Comparison of ENCODE assay signal across 9 mouse cellular contexts in the genomic region with DNA sequence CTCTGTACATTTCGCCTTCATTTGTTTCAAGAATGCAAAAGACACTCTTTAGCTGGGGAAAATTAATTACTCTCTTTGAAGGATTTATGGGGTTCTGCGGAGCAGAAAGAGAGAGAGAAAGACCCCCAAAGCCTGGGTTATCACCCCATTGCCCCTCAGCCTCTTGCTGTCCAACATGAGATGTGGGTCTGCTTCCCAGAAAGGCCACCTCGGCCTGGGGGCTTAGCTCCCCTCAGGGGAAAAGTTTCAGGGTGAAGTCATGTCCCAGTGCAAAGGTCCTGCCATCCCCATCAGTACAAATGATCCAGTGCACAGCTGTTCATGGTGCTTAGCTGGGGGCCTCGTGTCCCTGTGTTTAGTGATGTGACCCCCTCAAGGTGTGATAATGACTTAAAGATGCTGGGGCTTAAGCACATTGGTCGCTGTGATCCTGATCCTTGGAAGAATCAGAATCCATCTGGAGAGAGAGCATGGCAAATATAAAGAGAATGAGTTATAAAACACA.
DNase-seq lines count a peak whose midpoint lies in the region; ATAC-seq lines count a peak whose summit lies in the region.
"Had no signal": no experiment of that assay in that cellular context is flagged by ENCODE, and none has a peak within 500 bp of the region (broad histone marks: within the 10 kb centered on the region; RNA-seq: fewer than 3 reads in every experiment).

No protein-coding gene starts in this region.

- H3K9ac ChIP-seq in kidney, embryonic 16.5 days (replicated peaks; ENCODE audit: low read length), result no peak overlapping the region
- H3K9ac ChIP-seq in hindbrain, embryonic 13.5 days, result no peak overlapping the region

- H3K27me3 ChIP-seq in kidney, embryonic 16.5 days (ENCODE audit: insufficient read depth, low read length), result no peaks in the 10 kb centered on the region
- no peaks in the 10 kb centered on the region for H3K27me3 ChIP-seq in hindbrain, embryonic 13.5 days

- no peak overlapping the region for H3K4me3 ChIP-seq in kidney, embryonic 16.5 days (ENCODE audit: low read length)
- no peak overlapping the region for H3K4me3 ChIP-seq in hindbrain, embryonic 13.5 days

- peak overlapping the region; percentile 91 for H3K27ac ChIP-seq in kidney, embryonic 16.5 days (ENCODE audit: low read length)
- peak overlapping the region; percentile 72; the same call in 1 of the 2 replicates for H3K27ac ChIP-seq in hindbrain, embryonic 13.5 days

- WGBS in kidney, embryonic 16.5 days, result 18% methylated on average over 5 of the region's 5 CpGs
- WGBS in hindbrain, embryonic 13.5 days, result 71% methylated on average over 5 of the region's 5 CpGs

- DNase-seq in embryo, embryonic 9.5 days (ENCODE audit: extremely low spot score), result peak; percentile 33
- DNase-seq in embryo, embryonic 10.5 days (ENCODE audit: low spot score), result no peak
- DNase-seq in kidney, postnatal 10 days, result no peak
- DNase-seq in neural tube, embryonic 10.5 days (ENCODE audit: extremely low spot score, low spot score), result peak; percentile 34
- DNase-seq in urinary bladder, adult 18-20 months (ENCODE audit: low spot score in 2 of 2), result no peak
- DNase-seq in gastrocnemius, postnatal 4 days (ENCODE audit: low spot score in 2 of 2), result no peak

- H3K4me1 ChIP-seq in kidney, embryonic 16.5 days (ENCODE audit: insufficient read depth, low read length), result peaks cover 16% of the 10 kb centered on the region
- H3K4me1 ChIP-seq in hindbrain, embryonic 13.5 days (replicated peaks), result peaks cover 9% of the 10 kb centered on the region; the same call in 1 of the 2 replicates

- no peak overlapping the region for H3K4me2 ChIP-seq in kidney, embryonic 16.5 days (replicated peaks; ENCODE audit: low read depth, low read length)
- H3K4me2 ChIP-seq in hindbrain, embryonic 13.5 days, result no peak overlapping the region

- peak; percentile 53; the same call in 1 of the 2 replicates for ATAC-seq in kidney, embryonic 16.5 days (ENCODE audit: low FRiP score, low TSS enrichment)
- no peak for ATAC-seq in hindbrain, embryonic 13.5 days (ENCODE audit: low FRiP score)
- ATAC-seq: midbrain, embryonic 16.5 days had no signal

- no peaks in the 10 kb centered on the region for H3K36me3 ChIP-seq in kidney, embryonic 16.5 days (ENCODE audit: insufficient read depth, low read length)
- no peaks in the 10 kb centered on the region for H3K36me3 ChIP-seq in hindbrain, embryonic 13.5 days

- no peaks in the 10 kb centered on the region for H3K9me3 ChIP-seq in kidney, embryonic 16.5 days (ENCODE audit: low read length)
- no peaks in the 10 kb centered on the region for H3K9me3 ChIP-seq in hindbrain, embryonic 13.5 days

Comparison
In these comparisons a context has a peak if more than half of its experiments do, and no peak if none do; other contexts are left out.
1. DNase-seq: peak in embryo, embryonic 9.5 days (single experiment) and neural tube, embryonic 10.5 days (single experiment); none in embryo, embryonic 10.5 days (single experiment), kidney, postnatal 10 days (single experiment), urinary bladder, adult 18-20 months (0 of 2) and gastrocnemius, postnatal 4 days (0 of 2).